Mouse (Mus musculus) liver, adult 2 months (tissue): ENCODE results near the gene Prdm16. TPM values are rescaled to one million over a fixed set of nuclear protein-coding genes. Genes with fewer than 3 reads are reported as not detected.

Source experiments
- DNase-seq: peaks from one replicate; pipeline ENCODE4 v3.0.0-alpha.2; 2011; ENCODE audit warnings: low read depth, low spot score; ENCODE audit errors: extremely low read depth
- H3K27ac ChIP-seq: fragments of 200-500 bp; replicated peaks from 2 replicates; pipeline ENCODE4 v1.5.1; 2012; ENCODE audit warnings: low read depth, mild to moderate bottlenecking, control low read depth, inconsistent platforms, low read length; ENCODE audit not compliant: insufficient read depth
- H3K27me3 ChIP-seq: fragments of 200-500 bp; 2 replicates; pipeline ENCODE4 v1.6.1; 2012; ENCODE audit warnings: mild to moderate bottlenecking, moderate library complexity, low read length, inconsistent platforms; ENCODE audit not compliant: control insufficient read depth, insufficient read depth
- H3K36me3 ChIP-seq: fragments of 200-500 bp; 2 replicates; pipeline ENCODE4 v1.6.1; 2012; ENCODE audit warnings: low read length, inconsistent platforms; ENCODE audit not compliant: control insufficient read depth, insufficient read depth
- H3K4me1 ChIP-seq: fragments of 200-500 bp; 2 replicates; pipeline ENCODE4 v1.6.1; 2011; ENCODE audit warnings: low read length; ENCODE audit not compliant: control insufficient read depth, insufficient read depth
- H3K4me3 ChIP-seq: fragments of 200-500 bp; 2 replicates; pipeline ENCODE4 v1.5.1; 2011; ENCODE audit warnings: low read depth, mild to moderate bottlenecking, control low read depth, low read length, moderate library complexity; ENCODE audit not compliant: insufficient read depth
- H3K79me2 ChIP-seq: fragments of 200-500 bp; 2 replicates; pipeline ENCODE4 v1.6.1; 2012; ENCODE audit warnings: inconsistent platforms, mild to moderate bottlenecking, low read length, moderate library complexity; ENCODE audit not compliant: control insufficient read depth, insufficient read depth
- H3K9ac ChIP-seq: fragments of 200-500 bp; 2 replicates; pipeline ENCODE4 v1.6.1; 2012; ENCODE audit warnings: low read depth, mild to moderate bottlenecking, control low read depth, inconsistent platforms, low read length
- CTCF ChIP-seq: fragments of 200-500 bp; IDR thresholded peaks from 2 replicates; pipeline ENCODE4 v1.5.1; 2011; ENCODE audit warnings: low read depth, low read length, control low read depth
- POLR2A ChIP-seq: fragments of 200-500 bp; IDR thresholded peaks from 2 replicates; pipeline ENCODE4 v1.6.1; 2011; ENCODE audit warnings: low read length, control low read depth; ENCODE audit not compliant: insufficient read depth; ENCODE audit errors: extremely low read depth
- WGBS: fragments of 180-500 bp; shearing (Covaris S2); methylation state at CpG from one replicate; pipeline ENCODE4 v1.1.7; 2018; 5-methylcytosine and 5-hydroxymethylcytosine counted together
- polyA plus RNA-seq: library from polyadenylated mRNA; depleted of rRNA; stranded (reverse); fragments of >200 nt; gene quantifications from 2 replicates; pipeline ENCODE4 v1.2.3, GENCODE M21; 2012
- total RNA-seq: library from RNA; depleted of rRNA; stranded (reverse); fragments of >200 nt; gene quantifications from 2 replicates; pipeline ENCODE4 v1.2.3, GENCODE M21; 2014

The Prdm16 gene
- total and polyA plus RNA-seq, 2 experiments: 0.22 to 0.37 TPM

DNA sequence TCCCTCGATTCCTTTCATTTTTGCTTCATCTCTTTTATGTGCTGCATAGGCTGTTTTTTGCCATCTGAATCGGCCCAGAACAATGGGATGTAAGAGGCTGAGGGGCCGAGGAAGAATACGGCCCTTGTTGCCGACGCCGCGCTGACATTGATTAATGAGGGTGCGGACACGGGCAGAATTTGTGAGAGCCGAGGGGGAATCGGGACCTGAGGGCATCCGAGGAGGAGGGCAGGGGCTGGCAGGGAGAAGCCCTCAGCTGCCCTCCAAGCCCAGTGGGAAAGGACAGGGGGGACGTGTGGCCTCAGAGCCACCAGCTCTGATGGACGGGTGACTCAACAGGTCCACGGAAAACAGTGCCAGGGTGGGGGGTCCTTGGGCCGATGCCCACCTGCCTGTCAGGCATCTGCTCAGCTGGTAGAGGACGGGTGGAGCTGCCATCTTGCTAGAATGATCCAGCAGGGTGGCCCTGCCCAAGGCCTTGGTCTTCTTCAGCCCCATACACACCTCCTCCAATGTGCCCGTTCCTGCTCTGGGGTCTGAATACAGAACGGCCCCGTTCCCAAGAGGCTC, 133.3 kb downstream of the Prdm16 start:
- no peak for TF ChIP-seq POLR2A
- TF ChIP-seq CTCF: no peak
- Histone ChIP-seq H3K9ac (no peak overlapping the region), H3K79me2 (no peaks in the 10 kb centered on the region), H3K27me3 (no peaks in the 10 kb centered on the region), H3K4me1 (no peaks in the 10 kb centered on the region), H3K27ac (no peak overlapping the region), H3K4me3 (no peak overlapping the region), H3K36me3 (no peaks in the 10 kb centered on the region)
- DNase-seq: no peak
- WGBS: 81% methylated on average over 21 of the region's 21 CpGs

DNA sequence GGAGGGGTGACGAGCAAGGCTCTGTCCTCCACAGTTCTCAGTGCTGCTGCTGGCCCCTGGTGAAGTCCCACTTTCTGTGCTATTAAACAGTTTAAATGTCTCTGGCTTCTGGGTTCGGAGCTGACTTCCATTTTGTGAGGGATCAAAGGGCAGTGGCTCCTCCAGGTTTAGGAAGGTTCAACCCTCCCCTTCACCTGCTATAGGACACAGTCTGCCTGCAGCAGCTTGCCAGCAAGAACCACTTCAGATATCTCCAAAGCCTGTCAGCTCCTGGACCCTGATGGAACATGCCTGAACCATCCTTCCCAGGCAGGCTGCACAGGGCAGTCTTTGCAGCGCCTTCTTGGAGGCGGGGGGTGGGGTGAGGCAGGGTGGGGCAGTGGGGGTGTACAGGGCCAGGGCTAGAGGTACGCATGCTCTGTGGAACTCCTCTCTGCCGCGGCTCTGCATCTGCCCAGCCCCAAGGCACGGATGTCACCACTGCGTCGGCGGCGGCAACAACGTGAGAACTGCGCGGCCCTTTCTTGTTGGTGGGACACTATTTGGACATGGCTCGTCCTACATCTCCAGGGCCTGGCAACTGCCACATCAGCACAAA, 134.2 kb downstream of the Prdm16 start:
- H3K27ac ChIP-seq: no peak overlapping the region
- no peak overlapping the region for H3K9ac ChIP-seq
- no peaks in the 10 kb centered on the region for H3K79me2 ChIP-seq
- no peak for TF ChIP-seq CTCF
- no peak for TF ChIP-seq POLR2A
- no peaks in the 10 kb centered on the region for H3K36me3 ChIP-seq
- DNase-seq: no peak
- no peak overlapping the region for H3K4me3 ChIP-seq
- peaks cover 6% of the 10 kb centered on the region for H3K4me1 ChIP-seq
- no peaks in the 10 kb centered on the region for H3K27me3 ChIP-seq
- WGBS: 87% methylated on average over 16 of the region's 16 CpGs

DNA sequence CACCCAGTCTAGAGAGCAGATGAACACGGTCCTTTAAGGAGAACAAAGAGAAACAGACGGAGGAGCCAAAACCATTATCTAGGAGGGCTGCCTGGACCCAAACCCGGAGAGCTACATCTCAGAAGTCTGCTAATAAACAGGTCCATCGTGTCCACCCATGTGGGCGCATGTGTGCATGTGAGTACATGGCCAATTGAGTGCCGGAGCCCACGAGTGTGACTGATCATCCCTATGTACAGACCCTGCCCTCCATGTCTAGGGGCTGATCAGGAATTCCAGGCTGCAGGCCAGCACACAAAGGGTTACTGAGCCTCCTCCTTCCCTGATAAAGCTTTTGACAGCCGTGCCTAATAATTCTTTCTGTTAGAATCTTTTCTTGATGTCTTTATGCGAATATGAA, 136.0 kb downstream of the Prdm16 start:
- no peak for DNase-seq
- WGBS: 85% methylated on average over 9 of the region's 9 CpGs
- Histone ChIP-seq H3K27ac (no peak overlapping the region), H3K36me3 (no peaks in the 10 kb centered on the region), H3K9ac (no peak overlapping the region), H3K27me3 (no peaks in the 10 kb centered on the region), H3K4me3 (no peak overlapping the region), H3K4me1 (peaks cover 13% of the 10 kb centered on the region), H3K79me2 (no peaks in the 10 kb centered on the region)
- TF ChIP-seq CTCF (no peak), POLR2A (no peak)

DNA sequence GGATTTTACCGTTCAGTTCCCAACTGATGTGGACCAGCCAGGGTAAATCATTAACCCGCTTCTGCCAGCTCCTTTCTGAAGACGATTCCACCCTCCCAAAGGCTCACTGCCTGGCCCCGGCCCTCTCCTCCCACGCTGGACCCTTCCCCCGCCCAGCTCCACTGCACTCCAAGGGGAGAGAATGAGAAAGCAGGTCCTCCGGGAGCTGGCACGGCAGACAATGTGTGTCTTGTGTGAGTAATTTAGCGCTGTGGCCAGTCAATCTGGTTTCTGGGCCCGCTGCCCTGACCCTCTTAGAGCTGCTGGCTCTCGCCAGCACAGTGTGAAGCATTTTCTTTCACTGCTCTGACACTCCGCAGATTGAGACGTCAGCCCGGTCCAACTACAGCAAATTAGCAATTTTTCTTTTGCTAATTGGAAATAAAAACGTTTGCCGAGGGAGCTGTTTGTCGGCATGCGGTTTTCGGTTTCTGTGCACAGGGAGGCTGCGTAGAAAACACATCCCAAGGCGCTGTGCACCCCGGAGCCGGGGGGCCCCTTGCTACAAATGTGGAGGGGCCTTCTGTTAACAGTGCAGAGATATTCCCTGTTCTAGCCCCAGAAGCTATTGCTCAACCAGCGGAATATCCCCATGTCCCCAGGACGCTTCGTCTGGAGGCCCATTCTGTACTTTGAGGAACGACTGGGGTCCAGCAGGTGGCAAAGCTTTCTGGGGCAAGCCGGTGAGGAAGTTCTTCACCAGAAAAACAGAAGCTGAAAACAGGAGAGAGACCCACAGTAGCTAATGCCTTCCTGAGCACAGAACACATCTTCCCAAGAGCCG, 136.8 kb downstream of the Prdm16 start:
- Histone ChIP-seq H3K36me3 (no peaks in the 10 kb centered on the region), H3K27me3 (no peaks in the 10 kb centered on the region), H3K79me2 (no peaks in the 10 kb centered on the region), H3K4me1 (peaks cover 13% of the 10 kb centered on the region), H3K27ac (no peak overlapping the region), H3K9ac (peak overlapping the region; percentile 15), H3K4me3 (peak overlapping the region; percentile 26)
- DNase-seq: peak; percentile 63
- 37% methylated on average over 29 of the region's 29 CpGs for WGBS
- no peak for TF ChIP-seq POLR2A

- H3K27me3 ChIP-seq: no peaks in the 10 kb centered on the region
- peak; percentile 92 for DNase-seq
- no peaks in the 10 kb centered on the region for H3K79me2 ChIP-seq
- H3K27ac ChIP-seq: peak overlapping the region; percentile 32
- no peak overlapping the region for H3K9ac ChIP-seq
- peaks cover 13% of the 10 kb centered on the region for H3K4me1 ChIP-seq
- H3K36me3 ChIP-seq: no peaks in the 10 kb centered on the region
- no peak overlapping the region for H3K4me3 ChIP-seq
- WGBS: 15% methylated on average over 4 of the region's 4 CpGs
- TF ChIP-seq POLR2A: no peak
- TF ChIP-seq CTCF: no peak
These were observed 139.1 kb downstream of the Prdm16 start for GRCm38 (mm10) chr4:154497423-154498175.
